Mouse (Mus musculus) embryonic facial prominence, embryonic 11.5 days (tissue): ENCODE data around the gene Esam. TPM values are rescaled to one million over a fixed set of nuclear protein-coding genes. Genes with fewer than 3 reads are reported as not detected.

Source experiments
- ATAC-seq: fragments of 200-750 bp; cut with Nextera tagmentation; replicated peaks from 2 replicates; pipeline ENCODE4 v1.8.0; 2017; ENCODE audit warnings: low read depth; ENCODE audit not compliant: insufficient number of reproducible peaks, low FRiP score, low TSS enrichment
- DNase-seq: peaks from one replicate; pipeline ENCODE4 v3.0.0-alpha.2; 2015; ENCODE audit warnings: low spot score
- H3K27ac ChIP-seq: fragments of 300-500 bp; sonication (generic); replicated peaks from 2 replicates; pipeline ENCODE4 v1.5.1; 2014; ENCODE audit warnings: mild to moderate bottlenecking, low read depth, low read length, control low read depth
- H3K27me3 ChIP-seq: fragments of 300-500 bp; sonication (generic); 2 replicates; pipeline ENCODE4 v1.6.1; 2014; ENCODE audit warnings: mild to moderate bottlenecking, low read length, moderate library complexity, mixed read lengths; ENCODE audit not compliant: control insufficient read depth, insufficient read depth
- H3K36me3 ChIP-seq: fragments of 300-500 bp; sonication (generic); replicated peaks from 2 replicates; pipeline ENCODE4 v1.6.1; 2014; ENCODE audit warnings: low read depth, mild to moderate bottlenecking, low read length, moderate library complexity, mixed read lengths; ENCODE audit not compliant: control insufficient read depth, insufficient read depth
- H3K4me1 ChIP-seq: fragments of 300-500 bp; sonication (generic); 2 replicates; pipeline ENCODE4 v1.6.1; 2014; ENCODE audit warnings: low read length, mixed read lengths; ENCODE audit not compliant: control insufficient read depth, insufficient read depth
- H3K4me2 ChIP-seq: fragments of 300-500 bp; sonication (generic); 2 replicates; pipeline ENCODE4 v1.6.1; 2014; ENCODE audit warnings: low read depth, mild to moderate bottlenecking, control low read depth, low read length, moderate library complexity
- H3K4me3 ChIP-seq: fragments of 300-500 bp; sonication (generic); 2 replicates; pipeline ENCODE4 v1.5.1; 2014; ENCODE audit warnings: low read depth, low read length, control low read depth
- H3K9ac ChIP-seq: fragments of 300-500 bp; sonication (generic); replicated peaks from 2 replicates; pipeline ENCODE4 v1.6.1; 2014; ENCODE audit warnings: mild to moderate bottlenecking, control low read depth, low read length
- H3K9me3 ChIP-seq: fragments of 300-500 bp; sonication (generic); replicated peaks from 2 replicates; pipeline ENCODE4 v1.6.1; 2016; ENCODE audit warnings: mild to moderate bottlenecking, low read length, inconsistent platforms, mixed read lengths; ENCODE audit not compliant: control insufficient read depth
- WGBS: fragments of 180-500 bp; shearing (Covaris S2); extraction: QIAGEN DNeasy Blood & Tissue Kit; methylation state at CpG from one replicate; pipeline ENCODE4 v1.1.7; 2014; 5-methylcytosine and 5-hydroxymethylcytosine counted together
- polyA plus RNA-seq: library from polyadenylated mRNA; unstranded; fragments of >200 nt; fragmentation: Nextera tagmentation; extraction: Ambion mirVana; gene quantifications from 2 replicates; pipeline ENCODE4 v1.2.1, GENCODE M21; 2014

Gene Esam
- polyA plus RNA-seq, 1 experiment from 2014 or later, result 26.3 TPM

DNA sequence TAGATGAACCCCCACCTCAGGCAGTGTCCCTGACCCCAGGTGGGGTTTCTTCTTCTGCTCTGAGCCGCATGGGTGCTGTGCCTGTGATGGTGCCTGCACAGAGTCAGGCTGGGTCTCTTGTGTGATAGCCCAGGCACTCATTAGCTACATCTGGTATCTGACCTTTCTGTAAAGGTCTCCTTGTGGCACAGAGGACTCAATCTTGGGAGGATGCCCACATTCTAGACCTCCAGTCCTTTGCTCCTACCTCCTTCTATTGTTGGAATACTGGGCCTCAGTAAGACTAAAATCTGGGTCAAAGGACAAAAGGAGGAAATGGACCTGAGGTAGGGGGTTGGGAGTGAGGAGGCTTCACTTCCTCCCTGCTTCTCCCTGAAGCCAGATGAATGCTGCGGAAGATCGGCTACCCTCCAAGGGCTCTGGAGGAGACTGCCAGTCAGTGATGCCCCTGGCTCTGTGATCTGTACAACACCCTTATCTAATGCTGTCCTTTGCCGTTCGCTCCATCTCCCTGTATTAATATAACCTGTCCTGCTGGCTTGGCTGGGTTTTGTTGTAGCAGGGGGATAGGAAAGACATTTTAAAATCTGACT is 9.9 kb downstream of the Esam start:
- no peak overlapping the region for H3K4me2 ChIP-seq

DNA sequence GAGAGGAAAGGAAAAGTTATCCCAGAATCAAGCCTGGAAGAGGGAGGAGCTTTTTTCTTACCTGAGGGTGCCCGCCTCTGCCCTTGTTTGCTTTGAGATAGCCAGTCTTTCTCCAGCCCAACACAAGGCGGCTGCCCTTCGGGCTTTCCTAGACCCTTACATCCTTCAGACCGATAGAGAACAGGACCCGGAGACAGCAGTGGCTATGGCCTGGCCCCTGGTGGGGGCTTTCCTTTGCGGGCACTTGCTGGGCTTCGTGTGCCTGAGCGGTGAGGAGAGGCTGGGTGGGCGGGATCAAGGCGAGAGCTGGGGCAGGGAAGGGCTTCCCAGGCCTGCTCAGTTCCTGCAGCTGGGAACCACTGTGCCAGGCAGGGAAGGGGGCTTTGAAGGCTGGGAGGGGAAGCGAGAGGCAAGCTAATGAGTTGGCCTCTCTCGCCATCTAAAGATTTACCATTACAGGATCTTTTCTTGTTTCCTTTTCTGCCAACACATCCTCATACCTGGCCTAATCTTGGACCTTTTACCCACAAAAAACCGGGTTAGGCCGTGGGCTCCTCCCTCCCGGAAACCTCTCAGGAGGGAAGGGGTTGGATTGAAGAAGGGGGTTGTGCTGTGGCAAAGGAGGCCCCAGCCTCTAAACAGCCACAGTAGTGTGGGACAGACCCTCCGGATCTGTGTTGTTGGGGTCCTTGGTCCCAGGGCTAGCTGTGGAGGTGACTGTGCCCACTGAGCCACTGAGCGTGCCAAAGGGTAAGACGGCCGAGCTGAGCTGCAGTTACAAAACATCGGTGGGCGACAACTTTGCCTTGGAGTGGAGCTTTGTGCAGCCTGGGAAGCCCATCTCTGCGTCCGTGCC is 11.5 kb downstream of the Esam start, which contains the start of gene Vsig2:
Vsig2 (plus strand) TSS at position 86 of the 856 bp plus-strand sequence.
- ATAC-seq (0 out of 2 replicates have a peak, but pooled peaks have one; percentile 58), DNase-seq (no peak)
- Histone ChIP-seq H3K4me1 (no peaks in the 10 kb centered on the region), H3K36me3 (no peaks in the 10 kb centered on the region), H3K4me3 (no peak within 1 kb of the TSS), H3K27me3 (no peaks in the 10 kb centered on the region), H3K9ac (no peak within 1 kb of the TSS), H3K9me3 (no peaks in the 10 kb centered on the region), H3K4me2 (no peak within 1 kb of the TSS), H3K27ac (no peak within 1 kb of the TSS)
- 46% methylated on average over 23 of the region's 23 CpGs for WGBS

More for the DNA sequence above, 9.9 kb downstream of the Esam start:
- ATAC-seq (no peak), DNase-seq (no peak)
- Histone ChIP-seq H3K27me3 (no peaks in the 10 kb centered on the region), H3K27ac (no peak overlapping the region), H3K9me3 (no peaks in the 10 kb centered on the region), H3K36me3 (no peaks in the 10 kb centered on the region), H3K4me3 (no peak overlapping the region), H3K4me1 (no peaks in the 10 kb centered on the region), H3K9ac (no peak overlapping the region)
- WGBS, result 59% methylated on average over 5 of the region's 5 CpGs

DNA sequence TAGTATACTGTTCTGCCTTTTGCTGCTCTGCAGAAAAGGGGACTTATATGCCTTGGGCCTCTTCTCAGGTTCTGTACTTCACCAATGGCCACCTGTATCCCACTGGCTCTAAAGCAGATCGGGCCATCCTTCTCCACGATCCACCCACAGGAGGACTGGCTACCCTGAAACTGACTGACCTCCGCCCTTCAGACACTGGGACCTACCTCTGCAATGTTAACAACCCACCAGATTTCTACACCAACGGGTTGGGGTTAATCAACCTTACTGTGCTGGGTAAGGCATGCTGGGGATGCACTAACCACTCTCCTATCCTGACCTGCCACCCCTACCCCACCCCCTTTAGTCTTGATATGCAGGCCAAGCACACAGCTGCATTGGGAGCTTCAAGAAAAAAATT is 12.3 kb downstream of the Esam start:
- H3K4me3 ChIP-seq, result no peak overlapping the region
- H3K9ac ChIP-seq, result no peak overlapping the region
- DNase-seq (no peak), ATAC-seq (no peak)
- no peak overlapping the region for H3K27ac ChIP-seq
- no peaks in the 10 kb centered on the region for H3K4me1 ChIP-seq
- 88% methylated on average over 4 of the region's 4 CpGs for WGBS
- no peak overlapping the region for H3K4me2 ChIP-seq
- H3K27me3 ChIP-seq, result peaks cover under 1% of the 10 kb centered on the region; the same call in 1 of the 2 replicates
- H3K36me3 ChIP-seq, result no peaks in the 10 kb centered on the region
- no peaks in the 10 kb centered on the region for H3K9me3 ChIP-seq

DNA sequence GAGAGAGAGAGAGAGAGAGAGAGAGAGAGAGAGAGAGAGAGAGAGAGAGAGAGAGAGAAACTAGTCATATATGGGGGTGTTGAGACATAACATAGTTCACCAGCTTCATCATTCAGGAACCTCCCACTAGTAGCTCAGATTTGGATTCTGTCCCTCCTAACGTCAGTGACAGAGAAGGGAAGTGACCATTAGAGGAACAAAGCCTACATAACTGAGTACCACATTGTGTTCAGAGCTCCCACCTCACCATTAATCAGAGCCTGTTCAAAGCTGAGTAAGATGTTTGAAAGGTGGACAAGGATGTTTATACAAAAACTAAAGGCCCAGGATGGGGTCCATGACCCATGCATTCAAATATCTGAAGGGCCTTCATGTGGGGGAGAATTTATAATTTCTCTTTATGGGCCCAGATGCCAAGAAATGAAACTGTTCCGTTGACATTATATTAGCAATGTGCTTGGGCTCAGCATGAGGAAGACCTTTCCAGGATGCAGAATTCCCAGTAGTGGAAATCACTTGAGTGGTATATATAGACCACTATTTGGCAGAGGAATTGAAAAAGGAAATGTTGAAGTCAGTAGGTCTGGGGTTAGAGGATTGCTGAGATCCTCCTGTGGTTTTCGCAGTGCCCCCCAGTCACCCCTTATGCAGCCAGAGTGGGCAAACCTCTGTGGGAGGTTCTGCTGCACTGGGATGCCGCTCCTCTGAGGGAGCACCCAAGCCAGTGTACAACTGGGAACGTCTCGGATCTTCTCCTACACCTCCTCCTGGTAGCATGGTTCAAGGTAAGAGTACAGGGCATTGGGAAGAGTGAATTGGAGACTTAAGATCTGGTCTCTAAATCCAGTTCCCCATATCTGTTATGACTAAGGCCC is 13.1 kb downstream of the Esam start:
- DNase-seq, result no peak
- Histone ChIP-seq H3K9ac (no peak overlapping the region), H3K9me3 (no peaks in the 10 kb centered on the region), H3K4me3 (no peak overlapping the region), H3K36me3 (no peaks in the 10 kb centered on the region), H3K4me1 (no peaks in the 10 kb centered on the region), H3K4me2 (no peak overlapping the region), H3K27ac (no peak overlapping the region), H3K27me3 (peaks cover 5% of the 10 kb centered on the region)
- WGBS, result 85% methylated on average over 6 of the region's 6 CpGs
- no peak for ATAC-seq

GRCm38 (mm10) chr9:37541851-37542642 is 14.2 kb downstream of the Esam start:
- Histone ChIP-seq H3K9me3 (no peaks in the 10 kb centered on the region), H3K4me1 (no peaks in the 10 kb centered on the region), H3K9ac (no peak overlapping the region), H3K27me3 (peaks cover 13% of the 10 kb centered on the region), H3K4me2 (no peak overlapping the region), H3K4me3 (no peak overlapping the region), H3K27ac (no peak overlapping the region), H3K36me3 (no peaks in the 10 kb centered on the region)
- DNase-seq (no peak), ATAC-seq (no peak)
- WGBS, result 73% methylated on average over 7 of the region's 7 CpGs

DNA sequence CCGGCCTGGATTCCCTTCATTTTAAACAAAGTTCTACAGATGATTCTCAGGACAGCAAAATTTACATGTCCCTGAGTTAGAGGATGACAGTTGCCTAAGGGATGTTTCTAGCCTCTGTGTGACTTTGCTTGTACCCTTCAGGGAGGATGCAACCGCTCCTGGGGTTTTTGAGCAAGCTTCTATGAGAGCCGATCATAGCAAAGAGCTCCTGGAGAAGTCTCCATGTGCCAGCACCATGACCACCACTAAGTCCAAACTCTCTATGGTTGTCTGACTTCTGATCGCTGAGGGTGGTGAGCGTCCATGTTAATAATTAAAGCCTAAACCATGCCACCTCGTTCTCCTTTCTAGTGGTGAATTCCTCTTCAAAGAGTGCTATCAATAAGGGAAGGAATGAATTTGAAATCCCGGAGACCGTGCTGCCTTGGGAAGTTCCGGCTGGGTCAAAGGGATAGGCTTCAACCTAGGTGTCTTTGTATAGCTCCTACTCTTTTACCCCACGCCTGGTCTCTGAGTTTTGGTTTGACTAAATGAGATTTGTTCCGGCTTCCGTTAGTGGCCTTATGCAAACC is 16.1 kb downstream of the Esam start:
- WGBS, result 26% methylated on average over 12 of the region's 12 CpGs
- DNase-seq, result no peak
- Histone ChIP-seq H3K27ac (no peak overlapping the region), H3K9me3 (no peaks in the 10 kb centered on the region), H3K4me2 (peak overlapping the region; percentile 23; the same call in 1 of the 2 replicates), H3K9ac (no peak overlapping the region), H3K36me3 (no peaks in the 10 kb centered on the region), H3K4me3 (no peak overlapping the region), H3K4me1 (no peaks in the 10 kb centered on the region), H3K27me3 (peaks cover 13% of the 10 kb centered on the region)
- ATAC-seq, result no peak
